Mouse (Mus musculus): ENCODE data around the gene Cmss1.

DNA sequence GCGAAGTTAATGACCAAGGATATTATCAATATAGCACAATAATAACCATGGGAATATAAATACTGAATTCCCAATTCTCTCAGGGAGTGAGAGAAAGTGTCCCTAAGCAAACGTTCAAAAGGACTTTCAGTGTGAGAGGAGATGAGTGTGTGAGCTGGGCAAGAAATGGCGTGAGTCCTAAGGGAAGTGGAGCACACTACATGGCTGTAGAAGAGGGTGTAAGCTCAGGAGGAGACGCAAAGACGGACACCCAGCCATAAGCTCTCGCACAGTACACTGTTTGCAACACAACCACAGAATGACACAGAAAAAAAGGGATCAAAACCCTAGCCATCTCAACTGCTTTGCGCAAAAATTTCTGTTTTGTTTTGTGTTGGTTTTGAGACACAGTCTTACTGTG lies 93.1 kb downstream of the Cmss1 start:
- TF ChIP-seq GATA1 (IDR thresholded peaks at IDR 0.05; ENCODE audit: low read length) (no peak), TAL1 (IDR thresholded peaks at IDR 0.05; ENCODE audit: low read length) (no peak)
